Mouse (Mus musculus): ENCODE measurements around the gene Gm43552. TPM values are rescaled to one million over a fixed set of nuclear protein-coding genes. Genes with fewer than 3 reads are reported as not detected.

The Gm43552 gene
- polyA plus RNA-seq, 1 experiment from 2014 or later, result not detected

Other genes with a start within 250 kb of the Gm43552 start
- 33.4 and 37.4 TPM in 2 replicates for gene Rfc1, start 157.2 kb downstream of the Gm43552 start, polyA plus RNA-seq (2014; fragmentation: Nextera tagmentation; extraction: Ambion mirVana)
- gene Klb, start 144.5 kb downstream of the Gm43552 start, polyA plus RNA-seq (2014; fragmentation: Nextera tagmentation; extraction: Ambion mirVana), result 0.09 and 0.16 TPM in 2 replicates
- 592 and 691 TPM in 2 replicates for gene Rpl9, start 101.4 kb downstream of the Gm43552 start, polyA plus RNA-seq (2014; fragmentation: Nextera tagmentation; extraction: Ambion mirVana)
- gene Lias, start 101.3 kb downstream of the Gm43552 start, polyA plus RNA-seq (2014; fragmentation: Nextera tagmentation; extraction: Ambion mirVana), result 55.6 and 59.9 TPM in 2 replicates
- 40.2 and 46.5 TPM in 2 replicates for gene Ugdh, start 56.9 kb downstream of the Gm43552 start, polyA plus RNA-seq (2014; fragmentation: Nextera tagmentation; extraction: Ambion mirVana)
- 201 and 237 TPM in 2 replicates for gene Smim14, start 44.4 kb upstream of the Gm43552 start, polyA plus RNA-seq (2014; fragmentation: Nextera tagmentation; extraction: Ambion mirVana)
- gene Ube2k, start 44.4 kb upstream of the Gm43552 start, polyA plus RNA-seq (2014; fragmentation: Nextera tagmentation; extraction: Ambion mirVana), result 153 and 159 TPM in 2 replicates
- gene Pds5a, start 205.4 kb upstream of the Gm43552 start, polyA plus RNA-seq (2014; fragmentation: Nextera tagmentation; extraction: Ambion mirVana), result 54.9 and 56.6 TPM in 2 replicates

Data from hindbrain, embryonic 14.5 days (tissue).